Mouse (Mus musculus): ENCODE measurements around the gene Sobp. TPM values are rescaled to one million over a fixed set of nuclear protein-coding genes. Genes with fewer than 3 reads are reported as not detected.

The Sobp gene
- polyA plus RNA-seq, 1 experiment from 2014 or later: 12.4 TPM

DNA sequence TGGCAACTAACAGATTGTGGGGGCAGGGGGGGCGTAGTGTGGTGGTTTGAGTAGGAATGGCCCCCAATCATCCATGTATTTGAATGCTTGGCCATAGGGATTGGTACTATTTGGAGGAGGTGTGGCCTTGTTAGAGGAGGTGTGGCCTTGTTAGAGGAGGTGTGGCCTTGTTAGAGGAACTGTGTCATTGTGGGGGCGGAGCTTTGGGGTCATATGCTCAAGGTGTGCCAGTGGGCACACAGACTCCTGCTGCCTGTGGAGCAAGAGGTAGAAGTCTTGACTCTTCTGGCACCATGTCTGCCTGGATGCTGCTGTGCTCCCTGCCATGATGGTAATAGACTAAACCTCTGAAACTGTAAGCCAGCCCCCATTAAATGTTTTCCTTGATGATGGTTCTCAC, 25.9 kb upstream of the Sobp start:
- WGBS: 96% methylated on average over 2 of the region's 2 CpGs
- no peaks in the 10 kb centered on the region for H3K9me3 ChIP-seq (replicated peaks; ENCODE audit: control insufficient read depth, low read length, poor library complexity, severe bottlenecking)
- no peak overlapping the region for H3K4me3 ChIP-seq (ENCODE audit: low read depth, low read length)
- H3K27ac ChIP-seq (ENCODE audit: low read length): no peak overlapping the region
- no peak overlapping the region for H3K9ac ChIP-seq (ENCODE audit: low read depth, low read length)
- H3K4me2 ChIP-seq (ENCODE audit: low read length): no peak overlapping the region
- no peak for ATAC-seq
- no peaks in the 10 kb centered on the region for H3K36me3 ChIP-seq (ENCODE audit: control insufficient read depth, insufficient read depth, low read length)
- no peaks in the 10 kb centered on the region for H3K27me3 ChIP-seq (ENCODE audit: control insufficient read depth, insufficient read depth, low read depth, low read length)
- no peaks in the 10 kb centered on the region for H3K4me1 ChIP-seq (ENCODE audit: control insufficient read depth, insufficient read depth, low read length)

DNA sequence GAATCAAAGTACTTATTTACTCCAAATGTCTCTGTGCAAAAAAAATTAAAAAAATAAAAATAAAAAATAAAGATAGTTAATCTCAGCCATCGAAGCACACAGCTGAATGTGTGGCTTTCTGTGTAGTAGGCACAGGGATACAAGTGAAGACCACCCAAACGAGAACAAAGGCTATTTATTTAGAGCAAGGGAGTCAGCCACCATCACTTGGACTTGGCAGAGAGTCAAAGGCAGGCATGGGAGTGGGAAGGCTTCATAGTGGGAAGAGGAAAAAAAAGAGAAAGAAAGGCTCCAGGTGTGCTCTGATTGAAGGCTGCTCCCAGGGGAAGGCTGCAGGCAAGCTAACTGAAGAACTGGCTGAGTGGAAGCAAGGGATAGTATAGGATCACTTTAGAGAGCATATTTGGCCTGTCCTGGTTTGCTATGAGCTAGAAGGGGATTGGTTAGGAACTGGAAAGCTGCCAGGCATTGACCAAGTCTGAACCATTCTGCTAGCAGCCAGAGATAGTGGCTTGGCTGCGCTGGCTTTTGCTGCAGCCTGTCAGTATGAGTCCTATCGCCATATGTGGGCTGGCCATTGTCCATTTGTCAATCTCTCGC, 6.1 kb upstream of the Sobp start:
- Histone ChIP-seq H3K4me1 (ENCODE audit: control insufficient read depth, insufficient read depth, low read length) (peaks cover 14% of the 10 kb centered on the region), H3K27ac (ENCODE audit: low read length) (peak overlapping the region; percentile 20), H3K36me3 (ENCODE audit: control insufficient read depth, insufficient read depth, low read length) (no peaks in the 10 kb centered on the region), H3K4me2 (ENCODE audit: low read length) (peak overlapping the region; percentile 11), H3K9me3 (replicated peaks; ENCODE audit: control insufficient read depth, low read length, poor library complexity, severe bottlenecking) (no peaks in the 10 kb centered on the region), H3K9ac (ENCODE audit: low read depth, low read length) (no peak overlapping the region), H3K4me3 (ENCODE audit: low read depth, low read length) (no peak overlapping the region), H3K27me3 (ENCODE audit: control insufficient read depth, insufficient read depth, low read depth, low read length) (no peaks in the 10 kb centered on the region)
- 28% methylated on average over 5 of the region's 5 CpGs for WGBS
- peak; percentile 41; the same call in 1 of the 2 replicates for ATAC-seq

DNA sequence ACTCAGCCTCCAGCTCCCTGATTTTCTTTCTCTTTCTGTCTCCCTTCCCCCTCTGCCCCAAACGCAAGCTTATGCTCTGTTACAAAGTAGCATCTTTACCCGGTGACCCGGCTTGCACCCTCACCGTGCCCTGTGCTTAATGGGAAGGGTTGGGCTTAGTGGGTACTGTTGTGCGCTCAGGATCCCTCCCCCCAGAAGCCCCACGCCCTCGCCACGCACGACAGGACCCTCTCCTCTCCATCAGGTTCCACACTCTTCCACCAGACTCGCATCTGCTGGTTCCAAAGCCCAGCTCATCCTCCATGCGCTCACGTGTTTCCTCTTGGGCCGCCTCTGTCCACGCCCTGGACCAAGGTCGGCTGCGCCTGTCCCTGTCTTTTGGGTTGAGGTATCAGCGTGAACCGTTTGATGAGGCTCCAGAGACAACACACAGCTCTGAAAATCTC, 849 bp upstream of the Sobp start:
- Histone ChIP-seq H3K4me3 (ENCODE audit: low read depth, low read length) (peak overlapping the region; percentile 86), H3K9me3 (replicated peaks; ENCODE audit: control insufficient read depth, low read length, poor library complexity, severe bottlenecking) (no peaks in the 10 kb centered on the region), H3K27me3 (ENCODE audit: control insufficient read depth, insufficient read depth, low read depth, low read length) (no peaks in the 10 kb centered on the region), H3K9ac (ENCODE audit: low read depth, low read length) (peak overlapping the region; percentile 98), H3K4me2 (ENCODE audit: low read length) (peak overlapping the region; percentile 82), H3K27ac (ENCODE audit: low read length) (peak overlapping the region; percentile 99), H3K36me3 (ENCODE audit: control insufficient read depth, insufficient read depth, low read length) (no peaks in the 10 kb centered on the region), H3K4me1 (ENCODE audit: control insufficient read depth, insufficient read depth, low read length) (peaks cover 23% of the 10 kb centered on the region)
- under 1% methylated on average over 18 of the region's 18 CpGs for WGBS
- ATAC-seq: peak; percentile 66

DNA sequence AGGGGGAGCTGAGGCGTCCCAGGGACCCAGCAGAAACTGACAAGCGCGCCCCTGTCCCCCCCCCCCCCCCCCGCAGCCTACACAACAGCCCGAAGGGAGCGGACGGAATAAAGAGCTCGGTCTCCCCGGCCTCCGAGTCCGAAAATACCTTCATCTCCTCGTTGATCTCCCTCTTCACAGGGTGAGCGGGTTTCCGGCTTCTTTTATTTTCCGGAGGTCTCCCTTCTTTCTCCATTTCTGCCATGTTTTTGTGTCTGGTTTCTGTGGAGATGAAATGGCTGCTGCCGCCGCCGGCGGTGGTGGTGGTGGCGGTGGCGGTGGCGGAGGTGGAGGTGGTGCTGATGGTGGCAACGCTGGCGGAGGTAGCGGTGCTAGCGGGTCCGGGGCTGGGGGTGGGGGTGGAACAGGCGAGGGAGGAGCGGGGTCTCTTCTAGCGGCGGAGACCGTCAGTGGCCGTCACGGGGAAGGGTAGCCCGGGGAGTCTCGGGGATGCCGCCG, 453 bp downstream of the Sobp start:
- H3K27me3 ChIP-seq (ENCODE audit: control insufficient read depth, insufficient read depth, low read depth, low read length): no peaks in the 10 kb centered on the region
- peak overlapping the region; percentile 86 for H3K4me3 ChIP-seq (ENCODE audit: low read depth, low read length)
- H3K9me3 ChIP-seq (replicated peaks; ENCODE audit: control insufficient read depth, low read length, poor library complexity, severe bottlenecking): no peaks in the 10 kb centered on the region
- H3K36me3 ChIP-seq (ENCODE audit: control insufficient read depth, insufficient read depth, low read length): no peaks in the 10 kb centered on the region
- peak overlapping the region; percentile 82 for H3K4me2 ChIP-seq (ENCODE audit: low read length)
- H3K9ac ChIP-seq (ENCODE audit: low read depth, low read length): peak overlapping the region; percentile 98
- peak; percentile 61 for ATAC-seq
- under 1% methylated on average over 31 of the region's 38 CpGs for WGBS
- H3K27ac ChIP-seq (ENCODE audit: low read length): peak overlapping the region; percentile 99
- H3K4me1 ChIP-seq (ENCODE audit: control insufficient read depth, insufficient read depth, low read length): peaks cover 31% of the 10 kb centered on the region

DNA sequence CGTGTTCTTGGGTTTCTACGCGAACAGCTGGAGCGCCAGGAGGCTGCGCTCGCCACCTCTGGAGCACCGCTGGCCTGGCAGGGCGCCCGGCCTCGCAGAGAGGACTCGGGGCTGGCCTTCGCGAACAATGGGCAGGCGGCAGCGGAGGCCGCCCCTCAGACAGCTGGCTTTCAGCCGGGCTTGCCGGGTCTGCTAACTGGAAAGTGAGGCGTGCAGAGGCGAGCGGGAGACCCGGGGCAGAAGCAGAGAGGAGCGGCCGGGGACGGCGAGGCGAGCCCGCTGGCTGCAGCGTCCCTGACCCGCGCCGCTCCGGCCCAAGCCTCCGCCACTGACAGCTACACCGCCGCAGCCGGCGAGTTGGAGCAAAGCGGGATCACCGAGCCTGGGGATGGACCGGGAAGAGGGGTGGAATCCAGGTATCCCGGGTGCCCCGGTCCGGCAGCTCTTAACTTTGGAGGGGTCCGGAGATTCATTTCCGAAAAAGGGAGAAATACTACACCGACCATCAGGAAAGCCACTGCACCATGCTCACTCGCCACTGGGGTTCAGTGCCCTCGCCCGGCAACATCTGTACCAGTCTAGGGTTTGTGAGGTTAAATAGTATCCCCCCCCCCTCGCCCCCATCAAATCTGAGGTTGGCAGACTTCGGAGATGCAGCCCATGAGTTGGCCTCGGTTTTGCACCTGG, 1.0 kb downstream of the Sobp start:
- WGBS: under 1% methylated on average over 53 of the region's 53 CpGs
- no peaks in the 10 kb centered on the region for H3K36me3 ChIP-seq (ENCODE audit: control insufficient read depth, insufficient read depth, low read length)
- peak overlapping the region; percentile 82 for H3K4me2 ChIP-seq (ENCODE audit: low read length)
- H3K4me1 ChIP-seq (ENCODE audit: control insufficient read depth, insufficient read depth, low read length): peaks cover 31% of the 10 kb centered on the region
- peak overlapping the region; percentile 99 for H3K27ac ChIP-seq (ENCODE audit: low read length)
- peak overlapping the region; percentile 86 for H3K4me3 ChIP-seq (ENCODE audit: low read depth, low read length)
- ATAC-seq: peak; percentile 32
- peak overlapping the region; percentile 98 for H3K9ac ChIP-seq (ENCODE audit: low read depth, low read length)
- H3K27me3 ChIP-seq (ENCODE audit: control insufficient read depth, insufficient read depth, low read depth, low read length): no peaks in the 10 kb centered on the region
- H3K9me3 ChIP-seq (replicated peaks; ENCODE audit: control insufficient read depth, low read length, poor library complexity, severe bottlenecking): no peaks in the 10 kb centered on the region

DNA sequence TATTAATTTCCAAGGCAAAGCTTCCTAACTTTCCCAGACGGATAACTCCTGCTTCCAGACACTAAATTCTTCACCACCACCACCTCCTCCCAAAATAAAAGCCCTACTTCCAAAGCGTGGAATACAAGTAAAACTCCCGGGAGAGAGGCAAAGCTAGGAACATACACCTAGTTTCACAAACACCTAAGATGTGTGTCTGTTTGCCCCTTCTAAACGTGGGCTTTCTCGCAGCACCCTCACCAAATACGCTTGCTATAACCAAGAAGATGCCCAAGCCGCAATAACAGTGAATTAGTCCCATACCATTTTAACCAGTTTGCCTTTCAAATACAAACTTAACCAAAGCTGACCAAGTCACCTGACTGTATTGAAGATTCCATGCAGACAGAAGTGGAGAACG, 1.8 kb downstream of the Sobp start:
- WGBS: 3% methylated on average over 8 of the region's 8 CpGs

DNA sequence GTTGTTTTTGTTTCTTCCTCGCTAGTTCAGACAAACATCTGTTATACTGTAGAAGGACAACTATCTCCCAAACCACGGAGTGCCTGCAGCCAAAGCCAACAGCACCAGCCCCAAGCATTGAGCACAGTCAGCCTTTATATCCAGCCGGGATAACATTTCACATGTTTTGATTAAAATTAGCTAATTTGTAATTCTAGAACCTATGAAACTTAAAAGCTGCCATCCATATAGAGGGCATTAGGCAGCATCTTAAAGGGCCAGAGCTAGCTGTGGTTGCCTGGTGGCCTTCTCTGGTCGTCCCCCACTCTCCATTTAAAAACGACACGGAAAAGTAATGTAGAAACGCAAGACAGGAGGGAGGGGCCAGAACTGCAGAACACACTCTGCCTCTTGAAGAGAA, 2.3 kb downstream of the Sobp start:
- peak overlapping the region; percentile 82 for H3K4me2 ChIP-seq (ENCODE audit: low read length)
- WGBS: 7% methylated on average over 7 of the region's 7 CpGs
- peak overlapping the region; percentile 98 for H3K9ac ChIP-seq (ENCODE audit: low read depth, low read length)
- H3K9me3 ChIP-seq (replicated peaks; ENCODE audit: control insufficient read depth, low read length, poor library complexity, severe bottlenecking): no peaks in the 10 kb centered on the region
- ATAC-seq: no peak
- H3K4me1 ChIP-seq (ENCODE audit: control insufficient read depth, insufficient read depth, low read length): peaks cover 31% of the 10 kb centered on the region
- H3K4me3 ChIP-seq (ENCODE audit: low read depth, low read length): peak overlapping the region; percentile 86
- H3K36me3 ChIP-seq (ENCODE audit: control insufficient read depth, insufficient read depth, low read length): no peaks in the 10 kb centered on the region
- H3K27me3 ChIP-seq (ENCODE audit: control insufficient read depth, insufficient read depth, low read depth, low read length): no peaks in the 10 kb centered on the region
- H3K27ac ChIP-seq (ENCODE audit: low read length): no peak overlapping the region

More for the DNA sequence above, 1.8 kb downstream of the Sobp start:
- no peak for ATAC-seq
- Histone ChIP-seq H3K4me3 (ENCODE audit: low read depth, low read length) (peak overlapping the region; percentile 86), H3K27ac (ENCODE audit: low read length) (no peak overlapping the region), H3K27me3 (ENCODE audit: control insufficient read depth, insufficient read depth, low read depth, low read length) (no peaks in the 10 kb centered on the region), H3K4me2 (ENCODE audit: low read length) (peak overlapping the region; percentile 82), H3K9ac (ENCODE audit: low read depth, low read length) (peak overlapping the region; percentile 98), H3K4me1 (ENCODE audit: control insufficient read depth, insufficient read depth, low read length) (peaks cover 31% of the 10 kb centered on the region), H3K36me3 (ENCODE audit: control insufficient read depth, insufficient read depth, low read length) (no peaks in the 10 kb centered on the region), H3K9me3 (replicated peaks; ENCODE audit: control insufficient read depth, low read length, poor library complexity, severe bottlenecking) (no peaks in the 10 kb centered on the region)

DNA sequence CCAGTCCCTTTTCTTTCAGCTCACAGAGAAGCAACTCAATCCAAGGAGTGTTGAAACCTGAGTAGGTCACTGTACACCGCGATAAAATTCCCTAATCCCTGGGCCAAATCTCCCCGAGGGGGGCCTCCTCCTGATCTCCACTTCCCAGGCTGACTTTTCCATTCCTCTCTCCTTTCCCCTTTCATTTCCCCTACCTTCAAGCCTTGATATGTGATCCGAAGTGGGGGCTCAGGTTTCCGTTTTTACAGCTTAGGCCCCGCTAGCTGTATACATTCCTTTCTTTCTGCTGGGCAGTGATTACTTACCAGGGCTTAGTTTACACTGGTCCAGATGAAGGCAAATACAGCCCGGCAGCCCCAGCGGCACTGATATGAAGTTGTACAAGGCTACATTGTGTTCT, 3.2 kb downstream of the Sobp start:
- no peak overlapping the region for H3K27ac ChIP-seq (ENCODE audit: low read length)

DNA sequence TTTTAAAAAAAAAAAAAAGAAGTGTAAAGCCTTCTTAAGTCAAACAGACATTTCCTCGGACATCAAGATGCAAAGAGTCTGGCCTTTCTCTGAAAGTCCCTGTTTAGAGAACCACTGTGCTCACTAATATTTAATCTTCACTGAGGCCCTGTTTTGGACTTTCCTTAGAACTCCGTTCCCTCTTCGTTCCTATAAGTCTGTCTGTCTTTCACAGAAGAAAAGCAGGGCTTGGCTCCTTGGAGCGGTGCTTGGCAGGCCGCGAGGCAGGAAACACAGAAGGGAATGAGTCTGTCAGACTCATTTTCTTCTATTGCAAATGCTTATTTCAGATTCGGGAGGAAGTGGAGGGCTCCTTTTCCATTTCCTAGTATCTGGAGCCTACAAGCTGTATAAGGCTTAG, 5.5 kb downstream of the Sobp start:
- no peaks in the 10 kb centered on the region for H3K27me3 ChIP-seq (ENCODE audit: control insufficient read depth, insufficient read depth, low read depth, low read length)
- H3K9me3 ChIP-seq (replicated peaks; ENCODE audit: control insufficient read depth, low read length, poor library complexity, severe bottlenecking): no peaks in the 10 kb centered on the region
- peak overlapping the region; percentile 8; the same call in 1 of the 2 replicates for H3K4me2 ChIP-seq (ENCODE audit: low read length)
- whole genome bisulfite sequencing: 67% methylated on average over 7 of the region's 7 CpGs
- ATAC-seq: no peak
- H3K4me1 ChIP-seq (ENCODE audit: control insufficient read depth, insufficient read depth, low read length): peaks cover 27% of the 10 kb centered on the region
- H3K36me3 ChIP-seq (ENCODE audit: control insufficient read depth, insufficient read depth, low read length): no peaks in the 10 kb centered on the region
- H3K27ac ChIP-seq (ENCODE audit: low read length): no peak overlapping the region
- no peak overlapping the region for H3K4me3 ChIP-seq (ENCODE audit: low read depth, low read length)
- H3K9ac ChIP-seq (ENCODE audit: low read depth, low read length): no peak overlapping the region

More for the DNA sequence above, 3.2 kb downstream of the Sobp start:
- H3K36me3 ChIP-seq (ENCODE audit: control insufficient read depth, insufficient read depth, low read length): no peaks in the 10 kb centered on the region
- H3K9me3 ChIP-seq (replicated peaks; ENCODE audit: control insufficient read depth, low read length, poor library complexity, severe bottlenecking): no peaks in the 10 kb centered on the region
- H3K4me3 ChIP-seq (ENCODE audit: low read depth, low read length): peak overlapping the region; percentile 33
- no peaks in the 10 kb centered on the region for H3K27me3 ChIP-seq (ENCODE audit: control insufficient read depth, insufficient read depth, low read depth, low read length)
- ATAC-seq: no peak
- H3K4me2 ChIP-seq (ENCODE audit: low read length): peak overlapping the region; percentile 82
- H3K4me1 ChIP-seq (ENCODE audit: control insufficient read depth, insufficient read depth, low read length): peaks cover 31% of the 10 kb centered on the region
- WGBS: 4% methylated on average over 8 of the region's 8 CpGs
- H3K9ac ChIP-seq (ENCODE audit: low read depth, low read length): peak overlapping the region; percentile 54

Data from midbrain, embryonic 16.5 days (tissue).